Comparison of ENCODE assay signal across 31 mouse cellular contexts in the genomic region with DNA sequence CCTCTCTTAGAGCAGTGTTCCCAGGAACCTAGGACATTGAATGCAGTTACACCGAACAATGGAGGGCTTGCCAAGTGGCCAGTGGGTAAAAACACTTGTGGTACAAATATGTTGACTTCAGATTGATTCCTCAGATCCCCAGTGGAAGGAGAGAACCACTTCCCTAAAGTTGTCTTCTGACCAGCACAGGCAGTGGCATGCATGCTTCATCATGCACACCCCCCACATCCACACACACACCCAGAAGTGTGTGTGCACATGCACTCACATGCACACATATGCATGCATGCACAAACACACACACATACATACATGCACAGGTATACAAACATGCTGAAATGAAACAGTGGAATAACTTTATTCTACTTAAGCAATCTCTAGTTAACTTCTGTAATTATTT.
"Had no signal": no experiment of that assay in that cellular context is flagged by ENCODE, and none has a peak within 500 bp of the region (broad histone marks: within the 10 kb centered on the region; RNA-seq: fewer than 3 reads in every experiment).

No protein-coding gene starts in this region.

- H3K27me3 ChIP-seq: limb, embryonic 12.5 days; limb, embryonic 13.5 days; limb, embryonic 15.5 days; liver, embryonic 12.5 days; liver, embryonic 13.5 days; liver, embryonic 15.5 days; lung, embryonic 15.5 days; midbrain, embryonic 12.5 days; midbrain, embryonic 13.5 days; midbrain, embryonic 15.5 days; neural tube, embryonic 12.5 days; neural tube, embryonic 13.5 days had no signal

- H3K27ac ChIP-seq: left cerebral cortex, adult 2 months; limb, embryonic 10.5 days; limb, embryonic 12.5 days; limb, embryonic 13.5 days; limb, embryonic 15.5 days; liver, embryonic 12.5 days; liver, embryonic 13.5 days; liver, embryonic 14.5 days; liver, embryonic 15.5 days; lung, embryonic 15.5 days; macrophage; midbrain, embryonic 10.5 days; midbrain, embryonic 12.5 days; midbrain, embryonic 13.5 days; midbrain, embryonic 15.5 days; neural tube, embryonic 12.5 days; neural tube, embryonic 13.5 days had no signal

- ATAC-seq: liver, embryonic 12.5 days; liver, postnatal 0 days; lung, postnatal 0 days; midbrain, embryonic 13.5 days; midbrain, embryonic 15.5 days; midbrain, embryonic 16.5 days had no signal

- DNase-seq: left cerebral cortex, postnatal 4 days; liver; liver, embryonic 13.5 days; liver, postnatal 0 days; lung, adult 2 months; lung, embryonic 14.5 days; lung, postnatal 10 days; lung, postnatal 14 days; lung, postnatal 36 days; lung, postnatal 4 days; midbrain, embryonic 14.5 days had no signal

- H3K4me1 ChIP-seq: limb, embryonic 10.5 days; limb, embryonic 12.5 days; limb, embryonic 13.5 days; limb, embryonic 15.5 days; lung, embryonic 15.5 days; midbrain, embryonic 10.5 days; midbrain, embryonic 12.5 days; midbrain, embryonic 13.5 days; midbrain, embryonic 15.5 days; neural tube, embryonic 12.5 days; neural tube, embryonic 13.5 days had no signal

- H3K9ac ChIP-seq: limb, embryonic 12.5 days; limb, embryonic 13.5 days; limb, embryonic 15.5 days; liver, embryonic 12.5 days; liver, embryonic 13.5 days; liver, embryonic 14.5 days; liver, embryonic 15.5 days; liver, postnatal 0 days; lung, embryonic 14.5 days; lung, embryonic 15.5 days; midbrain, embryonic 12.5 days; midbrain, embryonic 13.5 days; midbrain, embryonic 15.5 days; neural tube, embryonic 12.5 days; neural tube, embryonic 13.5 days had no signal

- H3K9me3 ChIP-seq: limb, embryonic 10.5 days; limb, embryonic 15.5 days; liver, embryonic 12.5 days; liver, embryonic 13.5 days; liver, embryonic 15.5 days; lung, embryonic 15.5 days; midbrain, embryonic 12.5 days; midbrain, embryonic 15.5 days had no signal

- H3K4me2 ChIP-seq: limb, embryonic 12.5 days; limb, embryonic 13.5 days; limb, embryonic 15.5 days; liver, embryonic 11.5 days; liver, embryonic 12.5 days; liver, embryonic 13.5 days; liver, embryonic 15.5 days; lung, embryonic 14.5 days; lung, embryonic 15.5 days; midbrain, embryonic 11.5 days; midbrain, embryonic 12.5 days; midbrain, embryonic 13.5 days; midbrain, embryonic 15.5 days; neural tube, embryonic 12.5 days; neural tube, embryonic 13.5 days had no signal

- H3K4me3 ChIP-seq: left cerebral cortex, adult 2 months; limb, embryonic 10.5 days; limb, embryonic 12.5 days; limb, embryonic 13.5 days; limb, embryonic 15.5 days; liver, embryonic 12.5 days; liver, embryonic 13.5 days; liver, embryonic 15.5 days; lung, embryonic 15.5 days; midbrain, embryonic 10.5 days; midbrain, embryonic 12.5 days; midbrain, embryonic 13.5 days; midbrain, embryonic 15.5 days; neural tube, embryonic 12.5 days; neural tube, embryonic 13.5 days had no signal
